Mouse (Mus musculus): ENCODE measurements around the gene Bpifb5. TPM values are rescaled to one million over a fixed set of nuclear protein-coding genes. Genes with fewer than 3 reads are reported as not detected.
"Not testable (repeated sequence)": the region's sequence is repeated elsewhere in the genome, so short reads cannot be mapped to it uniquely, and the experiment has no call there.

The Bpifb5 gene
- polyA plus RNA-seq, 1 experiment, result 0.21 TPM

GRCm38 (mm10) chr2:154226991-154227390 lies 3.4 kb downstream of the Bpifb5 start:
- Histone ChIP-seq H3K4me3 (ENCODE audit: insufficient read depth, low read length) (no peak overlapping the region), H3K27ac (ENCODE audit: insufficient read depth, low read length) (no peak overlapping the region), H3K4me1 (ENCODE audit: control insufficient read depth, insufficient read depth, low read length) (no peaks in the 10 kb centered on the region; the same call in 1 of the 2 replicates)
- TF ChIP-seq CTCF (IDR thresholded peaks at IDR 0.05; ENCODE audit: extremely low read depth, insufficient read depth, low read length), result no peak
- no peak for TF ChIP-seq POLR2A (IDR thresholded peaks at IDR 0.05; ENCODE audit: extremely low read depth, insufficient read depth, low read length)

- H3K4me3 ChIP-seq (ENCODE audit: insufficient read depth, low read length), result no peak overlapping the region
- no peak overlapping the region for H3K27ac ChIP-seq (ENCODE audit: insufficient read depth, low read length)
- H3K4me1 ChIP-seq (ENCODE audit: control insufficient read depth, insufficient read depth, low read length), result no peaks in the 10 kb centered on the region; the same call in 1 of the 2 replicates
- TF ChIP-seq POLR2A (IDR thresholded peaks at IDR 0.05; ENCODE audit: extremely low read depth, insufficient read depth, low read length), result no peak
- no peak for TF ChIP-seq CTCF (IDR thresholded peaks at IDR 0.05; ENCODE audit: extremely low read depth, insufficient read depth, low read length)
Observed at GRCm38 (mm10) chr2:154227830-154228229, 4.3 kb downstream of the Bpifb5 start.

- H3K4me1 ChIP-seq (ENCODE audit: control insufficient read depth, insufficient read depth, low read length), result no peaks in the 10 kb centered on the region
- no peak overlapping the region for H3K27ac ChIP-seq (ENCODE audit: insufficient read depth, low read length)
- no peak for TF ChIP-seq CTCF (IDR thresholded peaks at IDR 0.05; ENCODE audit: extremely low read depth, insufficient read depth, low read length)
- H3K4me3 ChIP-seq (ENCODE audit: insufficient read depth, low read length), result no peak overlapping the region
Observed at GRCm38 (mm10) chr2:154233426-154233825, 9.9 kb downstream of the Bpifb5 start.

- no peak overlapping the region for H3K27ac ChIP-seq (ENCODE audit: insufficient read depth, low read length)
- no peak overlapping the region for H3K4me3 ChIP-seq (ENCODE audit: insufficient read depth, low read length)
- H3K4me1 ChIP-seq (ENCODE audit: control insufficient read depth, insufficient read depth, low read length), result no peaks in the 10 kb centered on the region
- no peak for TF ChIP-seq POLR2A (IDR thresholded peaks at IDR 0.05; ENCODE audit: extremely low read depth, insufficient read depth, low read length)
- TF ChIP-seq CTCF (IDR thresholded peaks at IDR 0.05; ENCODE audit: extremely low read depth, insufficient read depth, low read length), result no peak
Observed at GRCm38 (mm10) chr2:154240771-154241170, 17.2 kb downstream of the Bpifb5 start.

DNA sequence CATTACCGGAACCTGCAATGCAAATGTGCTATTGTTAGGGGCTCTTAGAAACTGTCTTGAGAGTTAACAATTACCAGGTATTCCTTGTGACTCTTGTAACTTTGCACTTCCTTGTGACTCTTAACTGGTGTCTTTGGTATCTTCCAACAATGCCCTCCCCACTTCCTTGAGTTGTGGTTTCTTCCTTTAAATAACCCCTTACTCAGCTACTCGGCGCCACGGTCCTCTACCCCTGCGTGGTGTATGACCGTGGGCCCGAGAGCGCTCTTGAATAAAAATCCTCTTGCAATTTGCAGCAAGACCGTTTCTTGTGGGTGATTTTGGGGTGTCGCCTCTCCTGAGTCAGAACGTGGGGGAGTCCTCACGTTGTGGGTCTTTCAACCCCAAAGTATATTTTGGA lies 19.2 kb downstream of the Bpifb5 start:
- not testable (repeated sequence) for H3K4me3 ChIP-seq (ENCODE audit: insufficient read depth, low read length); H3K4me1 ChIP-seq (ENCODE audit: control insufficient read depth, insufficient read depth, low read length); H3K27ac ChIP-seq (ENCODE audit: insufficient read depth, low read length)

DNA sequence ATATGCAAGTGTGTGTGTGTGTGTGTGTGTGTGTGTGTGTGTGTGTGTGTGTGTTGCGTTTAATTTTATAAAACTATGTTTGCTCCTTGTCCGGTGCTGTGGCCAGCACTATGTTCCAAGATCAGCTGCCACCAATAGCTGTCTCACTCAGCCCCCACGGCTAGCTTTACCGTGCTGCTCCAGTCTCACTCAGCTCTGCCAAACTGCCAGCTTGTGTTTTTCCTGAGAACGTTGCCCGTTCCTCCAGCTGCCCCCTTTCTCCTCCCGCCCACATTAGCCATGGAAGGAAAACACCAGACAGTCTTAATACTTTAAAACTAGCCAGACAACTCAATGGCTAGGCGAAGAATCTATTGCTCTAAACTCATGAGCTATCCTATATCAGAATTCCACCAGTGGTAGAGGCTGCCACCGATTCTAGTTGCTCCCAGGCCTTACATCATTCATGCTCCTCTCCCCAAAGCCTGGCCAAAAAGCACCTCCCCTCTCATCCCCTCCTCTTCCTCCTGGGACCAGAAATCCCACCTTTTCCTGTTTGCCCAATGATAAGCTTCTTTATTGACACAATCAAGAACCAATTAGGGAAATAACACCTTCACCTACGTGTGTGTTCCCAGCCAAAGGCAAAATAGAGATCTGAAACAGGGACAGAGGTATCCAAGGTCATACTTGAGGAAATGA lies 20.0 kb downstream of the Bpifb5 start:
- Histone ChIP-seq H3K4me3 (ENCODE audit: insufficient read depth, low read length) (no peak overlapping the region), H3K4me1 (ENCODE audit: control insufficient read depth, insufficient read depth, low read length) (no peaks in the 10 kb centered on the region), H3K27ac (ENCODE audit: insufficient read depth, low read length) (no peak overlapping the region)
- TF ChIP-seq POLR2A (IDR thresholded peaks at IDR 0.05; ENCODE audit: extremely low read depth, insufficient read depth, low read length) (no peak), CTCF (IDR thresholded peaks at IDR 0.05; ENCODE audit: extremely low read depth, insufficient read depth, low read length) (no peak)

DNA sequence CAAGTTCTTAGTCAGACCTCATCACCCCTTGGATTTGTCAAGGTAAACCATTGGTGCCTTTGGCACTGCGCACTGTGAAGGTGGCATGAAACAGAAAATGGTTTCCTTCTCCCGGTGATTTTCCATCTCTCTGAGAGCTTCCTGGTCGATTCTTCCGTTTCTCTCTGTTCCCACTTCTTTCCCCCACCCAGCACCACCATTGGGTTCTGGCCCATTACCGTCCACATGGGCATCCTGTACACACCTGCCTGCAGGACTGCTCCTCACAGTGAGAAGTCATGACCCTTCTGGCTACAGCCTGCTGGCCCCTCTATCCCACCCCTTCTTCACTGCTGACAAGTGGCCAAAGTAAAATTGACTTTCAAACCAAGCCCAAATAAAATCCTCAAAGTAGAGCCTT lies 21.8 kb downstream of the Bpifb5 start:
- TF ChIP-seq CTCF (IDR thresholded peaks at IDR 0.05; ENCODE audit: extremely low read depth, insufficient read depth, low read length) (no peak), POLR2A (IDR thresholded peaks at IDR 0.05; ENCODE audit: extremely low read depth, insufficient read depth, low read length) (no peak)
- no peak overlapping the region for H3K4me3 ChIP-seq (ENCODE audit: insufficient read depth, low read length)
- H3K4me1 ChIP-seq (ENCODE audit: control insufficient read depth, insufficient read depth, low read length), result no peaks in the 10 kb centered on the region
- H3K27ac ChIP-seq (ENCODE audit: insufficient read depth, low read length), result no peak overlapping the region

- not testable (repeated sequence) for H3K4me1 ChIP-seq (ENCODE audit: control insufficient read depth, insufficient read depth, low read length); H3K27ac ChIP-seq (ENCODE audit: insufficient read depth, low read length); H3K4me3 ChIP-seq (ENCODE audit: insufficient read depth, low read length)
Observed at GRCm38 (mm10) chr2:154255254-154255653, 31.7 kb downstream of the Bpifb5 start.

DNA sequence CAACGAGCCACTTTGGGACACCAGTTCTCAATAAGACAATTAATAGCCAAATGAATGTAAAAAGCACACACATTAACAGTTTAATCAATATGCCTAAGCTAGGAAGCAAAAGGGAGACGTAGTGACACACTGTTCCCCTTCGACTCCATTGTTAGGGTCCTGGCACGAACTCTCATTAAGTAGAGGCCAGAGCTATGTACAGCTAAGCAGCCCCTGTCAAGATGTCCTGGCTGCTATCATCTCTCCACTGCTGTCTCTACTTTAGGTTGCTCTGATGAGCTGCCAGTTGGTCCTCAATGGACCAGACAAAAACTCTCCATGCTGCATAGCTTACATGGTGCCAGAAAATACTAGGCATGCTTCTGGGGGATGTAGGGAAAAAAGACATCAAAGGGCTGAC lies 32.2 kb downstream of the Bpifb5 start:
- TF ChIP-seq POLR2A (IDR thresholded peaks at IDR 0.05; ENCODE audit: extremely low read depth, insufficient read depth, low read length) (no peak), CTCF (IDR thresholded peaks at IDR 0.05; ENCODE audit: extremely low read depth, insufficient read depth, low read length) (no peak)
- H3K27ac ChIP-seq (ENCODE audit: insufficient read depth, low read length), result no peak overlapping the region

GRCm38 (mm10) chr2:154257554-154257953 lies 34.0 kb downstream of the Bpifb5 start, which contains the start of gene Bpifb9a:
Bpifb9a (plus strand) TSS chr2:154257854.
- H3K4me3 ChIP-seq (ENCODE audit: insufficient read depth, low read length); H3K4me1 ChIP-seq (ENCODE audit: control insufficient read depth, insufficient read depth, low read length); H3K27ac ChIP-seq (ENCODE audit: insufficient read depth, low read length): not testable (repeated sequence)

More for the DNA sequence above, 32.2 kb downstream of the Bpifb5 start:
- H3K4me3 ChIP-seq (ENCODE audit: insufficient read depth, low read length), result no peak overlapping the region
- no peaks in the 10 kb centered on the region for H3K4me1 ChIP-seq (ENCODE audit: control insufficient read depth, insufficient read depth, low read length)

DNA sequence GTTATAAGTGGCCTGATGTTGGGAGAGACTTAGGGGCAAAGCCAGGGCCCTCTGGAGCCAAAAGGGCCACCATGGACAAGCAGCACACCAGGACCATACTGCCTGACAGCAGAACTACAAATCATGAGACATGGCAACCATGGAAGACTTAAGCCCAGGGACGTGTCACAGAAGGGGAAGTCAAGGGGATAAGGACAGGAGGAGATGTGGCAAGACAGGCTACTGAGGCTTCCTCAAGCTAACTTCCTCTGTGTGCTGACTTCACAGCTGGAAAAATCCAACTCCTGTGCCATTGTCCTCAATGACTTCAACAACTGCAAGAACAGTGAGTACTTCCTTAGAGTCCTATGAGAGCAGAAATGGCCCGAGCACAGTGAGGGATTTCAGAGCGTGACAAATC lies 40.9 kb downstream of the Bpifb5 start:
- H3K4me1 ChIP-seq (ENCODE audit: control insufficient read depth, insufficient read depth, low read length); H3K4me3 ChIP-seq (ENCODE audit: insufficient read depth, low read length); H3K27ac ChIP-seq (ENCODE audit: insufficient read depth, low read length): not testable (repeated sequence)

Other genes starting within 250 kb of the Bpifb5 start
- gene Bpifa6, start 248.8 kb upstream of the Bpifb5 start, polyA plus RNA-seq (2012; rRNA removed), result not detected in 2 replicates
- gene Bpifa2, start 215.5 kb upstream of the Bpifb5 start, polyA plus RNA-seq (2012; rRNA removed), result not detected in 2 replicates
- not detected in 2 replicates for gene Bpifa3, start 93.4 kb upstream of the Bpifb5 start, polyA plus RNA-seq (2012; rRNA removed)
- not detected in 2 replicates for gene Bpifa1, start 80.9 kb upstream of the Bpifb5 start, polyA plus RNA-seq (2012; rRNA removed)
- gene Bpifa5, start 61.1 kb upstream of the Bpifb5 start, polyA plus RNA-seq (2012; rRNA removed), result not detected in 2 replicates
- 0.08 and 0.10 TPM in 2 replicates for gene Bpifb1, start 32.9 kb upstream of the Bpifb5 start, polyA plus RNA-seq (2012; rRNA removed)
- gene Bpifb9a, start 34.1 kb downstream of the Bpifb5 start, polyA plus RNA-seq (2012; rRNA removed), result not detected in 2 replicates
- gene Bpifb9b, start 83.5 kb downstream of the Bpifb5 start, polyA plus RNA-seq (2012; rRNA removed), result not detected in 2 replicates
- 14.9 and 17.7 TPM in 2 replicates for gene Cdk5rap1, start 149.3 kb downstream of the Bpifb5 start, polyA plus RNA-seq (2012; rRNA removed)
- 36.2 and 37.7 TPM in 2 replicates for gene Snta1, start 184.4 kb downstream of the Bpifb5 start, polyA plus RNA-seq (2012; rRNA removed)
- gene Cbfa2t2, start 212.7 kb downstream of the Bpifb5 start, polyA plus RNA-seq (2012; rRNA removed), result 30.4 and 32.9 TPM in 2 replicates